Mouse (Mus musculus) regulatory T cell (primary cell): ENCODE measurements around the gene Fbxl2.

ENCODE experiments used
- in situ Hi-C: fragments of 300-600 bp; cut with MboI, MseI; formaldehyde crosslinking; loops from one replicate; pipeline ENCODE4 v1.15.1; 2025; ENCODE audit warnings: high pct_unique_total_duplicates

The Fbxl2 gene

DNA sequence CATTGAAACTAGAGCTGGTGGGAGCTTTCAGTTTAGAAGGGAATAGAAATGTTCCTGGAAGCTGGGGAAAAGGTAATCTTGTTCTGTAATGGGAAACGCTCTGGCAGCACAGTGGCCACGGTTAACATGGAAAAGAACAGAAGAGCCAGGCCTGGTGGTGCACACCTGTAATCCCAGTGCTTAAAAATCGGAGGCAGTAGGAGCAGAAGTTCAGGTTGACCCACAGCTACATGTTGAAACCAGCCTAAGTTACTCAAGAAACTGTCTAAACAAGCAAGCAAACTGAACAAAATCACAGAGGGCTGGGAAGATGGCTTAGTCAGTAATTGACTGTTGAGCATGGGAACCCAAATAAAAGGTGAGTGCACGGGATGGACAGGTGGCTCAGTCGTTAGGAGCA is 121.1 kb downstream of the Fbxl2 start:
- in situ Hi-C loops = no loop called here

DNA sequence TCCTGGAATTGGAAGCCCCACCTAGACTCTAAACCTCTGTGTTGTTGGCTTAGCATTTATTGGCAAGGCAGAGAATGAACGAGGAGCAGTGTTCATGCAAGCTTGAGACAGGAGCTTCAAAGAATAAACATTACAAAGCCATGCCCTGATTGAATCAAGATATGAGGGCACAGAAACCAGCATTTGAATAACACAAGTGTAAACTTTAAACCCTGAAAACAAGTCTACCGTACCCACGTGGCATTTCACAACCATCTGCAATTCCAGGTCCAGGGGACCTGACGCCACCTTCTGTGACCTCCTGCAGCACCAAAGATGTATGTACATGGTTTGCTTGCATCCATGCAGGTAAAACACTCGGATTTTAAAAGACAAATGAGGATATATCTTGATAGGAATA is 123.3 kb downstream of the Fbxl2 start:
- in situ Hi-C loops = no loop called here

DNA sequence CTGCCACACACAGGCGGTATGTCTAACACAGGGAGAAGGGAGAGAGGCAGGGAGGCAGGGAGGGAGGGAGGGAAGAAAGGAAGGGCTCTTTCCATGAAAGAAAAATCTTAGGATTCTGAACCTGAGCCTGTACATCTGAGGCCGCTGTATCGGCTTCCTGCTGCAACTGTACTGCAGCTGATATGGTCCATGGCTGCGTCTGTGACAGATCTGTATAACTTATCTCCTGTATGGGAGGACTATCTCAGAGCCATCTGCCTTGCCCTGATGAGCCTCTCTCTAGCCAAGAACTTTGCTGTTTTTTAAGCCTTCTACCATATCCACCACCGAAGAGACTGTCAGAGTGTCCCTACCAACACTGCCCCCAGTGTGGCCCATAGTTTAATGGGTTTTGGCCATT is 130.2 kb downstream of the Fbxl2 start:
- in situ Hi-C loops = no loop called here
